10 mouse cellular contexts compared by ENCODE assay signal in genomic region chr5:72411874-72412329, GRCm38 (mm10).
DNase-seq lines count a peak whose midpoint lies in the region; ATAC-seq and TF ChIP-seq lines count a peak whose summit lies in the region.
"Had no signal": no experiment of that assay in that cellular context is flagged by ENCODE, and none has a peak within 500 bp of the region (broad histone marks: within the 10 kb centered on the region; RNA-seq: fewer than 3 reads in every experiment).

No protein-coding gene starts in this region.

- TF ChIP-seq POLR2A in cerebellum, adult 2 months (IDR thresholded peaks at IDR 0.05; ENCODE audit: borderline replicate concordance, insufficient read depth, low read length): no peak

- no peak overlapping the region for H3K4me3 ChIP-seq in embryonic facial prominence, embryonic 11.5 days (ENCODE audit: low read depth, low read length)
- H3K4me3 ChIP-seq in intestine, embryonic 14.5 days (ENCODE audit: low read depth, low read length): no peak overlapping the region
- H3K4me3 ChIP-seq in midbrain, embryonic 13.5 days (replicated peaks): no peak overlapping the region
- H3K4me3 ChIP-seq in cerebellum, adult 2 months (replicated peaks; ENCODE audit: insufficient read depth, low read depth, low read length): no peak overlapping the region
- H3K4me3 ChIP-seq in gastrocnemius, adult 2 months: no peak overlapping the region

- H3K36me3 ChIP-seq in embryonic facial prominence, embryonic 11.5 days (replicated peaks; ENCODE audit: control insufficient read depth, insufficient read depth, low read depth, low read length): no peaks in the 10 kb centered on the region
- H3K36me3 ChIP-seq in intestine, embryonic 14.5 days (ENCODE audit: control insufficient read depth, insufficient read depth, low read length): no peaks in the 10 kb centered on the region
- no peaks in the 10 kb centered on the region for H3K36me3 ChIP-seq in midbrain, embryonic 13.5 days

- H3K4me2 ChIP-seq in embryonic facial prominence, embryonic 11.5 days (ENCODE audit: low read depth, low read length): no peak overlapping the region
- peak overlapping the region; percentile 16; the same call in 1 of the 2 replicates for H3K4me2 ChIP-seq in intestine, embryonic 14.5 days (ENCODE audit: low read length)
- no peak overlapping the region for H3K4me2 ChIP-seq in midbrain, embryonic 13.5 days (replicated peaks)

- peak; percentile 10 for DNase-seq in kidney, postnatal 10 days
- no peak for DNase-seq in kidney, adult 18-20 months
- DNase-seq in embryonic facial prominence, embryonic 11.5 days (ENCODE audit: low spot score): peak; percentile 31
- no peak for DNase-seq in intestine, embryonic 14.5 days (ENCODE audit: low spot score)
- no peak for DNase-seq in layer of hippocampus, postnatal 10 days (ENCODE audit: low spot score in 2 of 2)
- no peak for DNase-seq in cerebellum, adult 2 months
- no peak for DNase-seq in gastrocnemius, adult 2 months
- DNase-seq: adrenal gland, postnatal 10 days; cerebellum, postnatal 36 days had no signal

- no peak for ATAC-seq in embryonic facial prominence, embryonic 11.5 days (replicated peaks; ENCODE audit: insufficient number of reproducible peaks, low FRiP score, low TSS enrichment, low read depth)
- peak; percentile 62; the same call in 1 of the 2 replicates for ATAC-seq in intestine, embryonic 14.5 days (replicated peaks; ENCODE audit: low FRiP score, low TSS enrichment, low read depth)
- ATAC-seq in midbrain, embryonic 13.5 days: peak; percentile 9; the same call in 1 of the 2 replicates

- H3K27ac ChIP-seq in embryonic facial prominence, embryonic 11.5 days (replicated peaks; ENCODE audit: low read depth, low read length): no peak overlapping the region
- H3K27ac ChIP-seq in intestine, embryonic 14.5 days (ENCODE audit: low read depth): no peak overlapping the region
- H3K27ac ChIP-seq in midbrain, embryonic 13.5 days: no peak overlapping the region
- H3K27ac ChIP-seq in cerebellum, adult 2 months (ENCODE audit: insufficient read depth, low read length): no peak overlapping the region
- no peak overlapping the region for H3K27ac ChIP-seq in gastrocnemius, adult 2 months

- no peak for TF ChIP-seq CTCF in cerebellum, adult 2 months (IDR thresholded peaks at IDR 0.05; ENCODE audit: borderline replicate concordance, insufficient read depth, low read depth, low read length)
- TF ChIP-seq CTCF in gastrocnemius, adult 2 months (IDR thresholded peaks at IDR 0.05): no peak

- intact Hi-C loops in gastrocnemius, adult 2 months (cut with DNase I): no loop called here

- no peaks in the 10 kb centered on the region for H3K27me3 ChIP-seq in embryonic facial prominence, embryonic 11.5 days (ENCODE audit: control insufficient read depth, insufficient read depth, low read length)
- H3K27me3 ChIP-seq in intestine, embryonic 14.5 days (replicated peaks; ENCODE audit: control insufficient read depth, insufficient read depth, low read length): no peaks in the 10 kb centered on the region
- H3K27me3 ChIP-seq in midbrain, embryonic 13.5 days: no peaks in the 10 kb centered on the region
- no peaks in the 10 kb centered on the region for H3K27me3 ChIP-seq in cerebellum, adult 2 months (ENCODE audit: control insufficient read depth, insufficient read depth, low read length)

- no peak overlapping the region for H3K9ac ChIP-seq in embryonic facial prominence, embryonic 11.5 days (replicated peaks; ENCODE audit: low read length)
- no peak overlapping the region for H3K9ac ChIP-seq in intestine, embryonic 14.5 days (ENCODE audit: low read length)
- H3K9ac ChIP-seq in midbrain, embryonic 13.5 days (replicated peaks): no peak overlapping the region

- no peaks in the 10 kb centered on the region for H3K4me1 ChIP-seq in embryonic facial prominence, embryonic 11.5 days (ENCODE audit: control insufficient read depth, insufficient read depth, low read length)
- H3K4me1 ChIP-seq in intestine, embryonic 14.5 days (replicated peaks; ENCODE audit: control insufficient read depth, insufficient read depth, low read length): 0 out of 2 replicates have a peak, but pooled peaks cover 9% of the 10 kb centered on the region
- H3K4me1 ChIP-seq in midbrain, embryonic 13.5 days (replicated peaks): 0 out of 2 replicates have a peak, but pooled peaks cover 6% of the 10 kb centered on the region
- H3K4me1 ChIP-seq in cerebellum, adult 2 months (ENCODE audit: control insufficient read depth, insufficient read depth, low read length): no peaks in the 10 kb centered on the region

- H3K9me3 ChIP-seq in embryonic facial prominence, embryonic 11.5 days (replicated peaks; ENCODE audit: control insufficient read depth, low read length): no peaks in the 10 kb centered on the region
- H3K9me3 ChIP-seq in intestine, embryonic 14.5 days (ENCODE audit: control insufficient read depth, low read length): no peaks in the 10 kb centered on the region
- H3K9me3 ChIP-seq in midbrain, embryonic 13.5 days: no peaks in the 10 kb centered on the region

- WGBS in embryonic facial prominence, embryonic 11.5 days: 40% methylated on average over 10 of the region's 10 CpGs
- 14% methylated on average over 10 of the region's 10 CpGs for WGBS in intestine, embryonic 14.5 days
- 38% methylated on average over 10 of the region's 10 CpGs for WGBS in midbrain, embryonic 13.5 days
- WGBS in cerebellum, adult 2 months: 57% methylated on average over 10 of the region's 10 CpGs

Comparison
In these comparisons a context has a peak if more than half of its experiments do, and no peak if none do; other contexts are left out.
1. DNase-seq: peak in kidney, postnatal 10 days (single experiment) and embryonic facial prominence, embryonic 11.5 days (single experiment); none in kidney, adult 18-20 months (single experiment), intestine, embryonic 14.5 days (single experiment), layer of hippocampus, postnatal 10 days (0 of 2), cerebellum, adult 2 months (0 of 2) and gastrocnemius, adult 2 months (single experiment).